Mouse (Mus musculus) adipocyte (in vitro differentiated cells): ENCODE results near the gene Uchl3.

Source experiments
- DNase-seq: peaks from one replicate; pipeline ENCODE4 v3.0.0-alpha.2; 2016; ENCODE audit warnings: low spot score

The Uchl3 gene

GRCm38 (mm10) chr14:101653581-101654525 is at the start of gene Uchl3:
Gene Uchl3, plus strand, starts transcription at chr14:101653967.
- peak; percentile 98 for DNase-seq

- DNase-seq, result peak; percentile 42
Observed at GRCm38 (mm10) chr14:101605843-101606242, 47.9 kb upstream of the Uchl3 start.

GRCm38 (mm10) chr14:101607631-101608518 is 45.9 kb upstream of the Uchl3 start:
- peak; percentile 62 for DNase-seq

- DNase-seq, result peak; percentile 92
Observed at GRCm38 (mm10) chr14:101608519-101609368, 45.0 kb upstream of the Uchl3 start, which contains the start of gene Tbc1d4. Gene Tbc1d4, minus strand, starts transcription at chr14:101609191.

GRCm38 (mm10) chr14:101610701-101611100 is 43.1 kb upstream of the Uchl3 start:
- no peak for DNase-seq

- no peak for DNase-seq
Observed at GRCm38 (mm10) chr14:101613206-101613605, 40.6 kb upstream of the Uchl3 start.

GRCm38 (mm10) chr14:101616178-101616577 is 37.6 kb upstream of the Uchl3 start:
- DNase-seq, result no peak

GRCm38 (mm10) chr14:101617680-101618079 is 36.1 kb upstream of the Uchl3 start:
- no peak for DNase-seq

- DNase-seq, result no peak
Observed at GRCm38 (mm10) chr14:101630548-101630947, 23.2 kb upstream of the Uchl3 start.

- no peak for DNase-seq
Observed at GRCm38 (mm10) chr14:101635765-101636164, 18.0 kb upstream of the Uchl3 start.

- DNase-seq, result no peak
Observed at GRCm38 (mm10) chr14:101637381-101637780, 16.4 kb upstream of the Uchl3 start.

- DNase-seq, result peak; percentile 96
Observed at GRCm38 (mm10) chr14:101640153-101640843, 13.5 kb upstream of the Uchl3 start, which contains the start of gene Commd6. Gene Commd6, minus strand, starts transcription at chr14:101640686.

- DNase-seq, result no peak
Observed at GRCm38 (mm10) chr14:101644948-101645347, 8.8 kb upstream of the Uchl3 start.

- DNase-seq, result no peak
Observed at GRCm38 (mm10) chr14:101650551-101650950, 3.2 kb upstream of the Uchl3 start.

GRCm38 (mm10) chr14:101652571-101652970 is 1.2 kb upstream of the Uchl3 start:
- peak; percentile 82 for DNase-seq

- DNase-seq, result no peak
Observed at GRCm38 (mm10) chr14:101654526-101654909, 751 bp downstream of the Uchl3 start.

- no peak for DNase-seq
Observed at GRCm38 (mm10) chr14:101656307-101656706, 2.5 kb downstream of the Uchl3 start.

GRCm38 (mm10) chr14:101661654-101662412 is 8.1 kb downstream of the Uchl3 start:
- DNase-seq, result peak; percentile 45

GRCm38 (mm10) chr14:101664274-101664673 is 10.5 kb downstream of the Uchl3 start:
- no peak for DNase-seq

GRCm38 (mm10) chr14:101666056-101666455 is 12.3 kb downstream of the Uchl3 start:
- no peak for DNase-seq
